ENCODE assay signal across 10 mouse cellular contexts in genomic region chr5:37082420-37082819, GRCm38 (mm10). TPM values are rescaled to one million over a fixed set of nuclear protein-coding genes. Genes with fewer than 3 reads are reported as not detected.
DNase-seq lines count a peak whose midpoint lies in the region; ATAC-seq lines count a peak whose summit lies in the region.
"Had no signal": no experiment of that assay in that cellular context is flagged by ENCODE, and none has a peak within 500 bp of the region (broad histone marks: within the 10 kb centered on the region; RNA-seq: fewer than 3 reads in every experiment).

No protein-coding gene starts in this region.

- intact Hi-C loops in left cerebral cortex, postnatal 14 days (cut with DNase I): no loop called here

- DNase-seq in embryo, embryonic 11 days: peak; percentile 45
- DNase-seq in embryo, embryonic 10 days (ENCODE audit: low spot score): no peak
- peak; percentile 39 for DNase-seq in ovary, postnatal 14 days (ENCODE audit: low spot score)
- DNase-seq in ovary, postnatal 10 days (ENCODE audit: low spot score): no peak
- DNase-seq in left cerebral cortex, postnatal 14 days (ENCODE audit: low spot score in 2 of 2): peak; percentile 87 to 88
- peak; percentile 82 for DNase-seq in thymus, postnatal 0 days (ENCODE audit: low spot score)

- ATAC-seq in intestine, embryonic 15.5 days: 0 out of 2 replicates have a peak, but pooled peaks have one; percentile 39
- no peak for ATAC-seq in erythroid progenitor cell, adult 5-6 weeks (replicated peaks; ENCODE audit: low FRiP score, poor library complexity, severe bottlenecking)

- no peaks in the 10 kb centered on the region for H3K9me3 ChIP-seq in intestine, embryonic 15.5 days
- H3K9me3 ChIP-seq: limb, embryonic 15.5 days had no signal

- no peak overlapping the region for H3K27ac ChIP-seq in intestine, embryonic 15.5 days
- H3K27ac ChIP-seq: limb, embryonic 15.5 days had no signal

- no peak overlapping the region for H3K4me3 ChIP-seq in intestine, embryonic 15.5 days (replicated peaks)
- H3K4me3 ChIP-seq: limb, embryonic 15.5 days had no signal

- no peaks in the 10 kb centered on the region for H3K36me3 ChIP-seq in intestine, embryonic 15.5 days
- H3K36me3 ChIP-seq: G1E; limb, embryonic 15.5 days had no signal

- no peaks in the 10 kb centered on the region for H3K4me1 ChIP-seq in intestine, embryonic 15.5 days (replicated peaks)
- H3K4me1 ChIP-seq: limb, embryonic 15.5 days had no signal

- H3K4me2 ChIP-seq in intestine, embryonic 15.5 days (replicated peaks): no peak overlapping the region
- H3K4me2 ChIP-seq: limb, embryonic 15.5 days had no signal

- 21% methylated on average over 3 of the region's 3 CpGs for WGBS in intestine, embryonic 15.5 days

- H3K27me3 ChIP-seq in intestine, embryonic 15.5 days (replicated peaks): no peaks in the 10 kb centered on the region
- H3K27me3 ChIP-seq: limb, embryonic 15.5 days had no signal

- H3K9ac ChIP-seq in intestine, embryonic 15.5 days: no peak overlapping the region
- H3K9ac ChIP-seq: limb, embryonic 15.5 days had no signal

RNA-seq across cellular contexts. Expression of gene Gm1043, which starts 2.8 kb away (rescaled TPM):
- polyA plus RNA-seq in intestine, embryonic 15.5 days (2015; fragmentation: Nextera tagmentation; extraction: Ambion mirVana): 0.01 and 0.05 TPM in 2 replicates
- total RNA-seq in left cerebral cortex, postnatal 14 days (2021): 10 to 100 TPM; 26.0 to 28.3 TPM
- polyA plus RNA-seq in thymus, postnatal 0 days (2015; fragmentation: Nextera tagmentation; extraction: Ambion mirVana): 0.22 and 0.27 TPM in 2 replicates
- total RNA-seq in erythroid progenitor cell, adult 5-6 weeks (2015; ENCODE audit: low replicate concordance): 1.7 TPM in 1 of 2 replicates, not detected in the other
- total RNA-seq in erythroid progenitor cell, adult 5-6 weeks (2017; ENCODE audit: low replicate concordance): 0.08 and 0.77 TPM in 2 replicates
- polyA plus RNA-seq: G1E had no signal

Comparison
In these comparisons a context has a peak if more than half of its experiments do, and no peak if none do; other contexts are left out.
1. DNase-seq: peak in embryo, embryonic 11 days (single experiment), ovary, postnatal 14 days (single experiment), left cerebral cortex, postnatal 14 days (2 of 2) and thymus, postnatal 0 days (single experiment); none in embryo, embryonic 10 days (single experiment) and ovary, postnatal 10 days (single experiment).
2. RNA of gene Gm1043, which starts 2.8 kb away (total RNA-seq): 26.0 to 28.3 TPM in left cerebral cortex, postnatal 14 days; 0.08 to 1.7 TPM in erythroid progenitor cell, adult 5-6 weeks; every median in the first group is over 10 times any median in the second.